Mouse (Mus musculus) right cerebral cortex, postnatal 14 days (tissue): ENCODE data around the gene Tfe3.
A peak's percentile ranks its signal among the peaks of the same experiment; 100 is the strongest.
"Not testable (repeated sequence)": the region's sequence is repeated elsewhere in the genome, so short reads cannot be mapped to it uniquely, and the experiment has no call there.

Experiments
- DNase-seq: peaks from one replicate; pipeline ENCODE4 v3.0.0; 2022

The Tfe3 gene

DNA sequence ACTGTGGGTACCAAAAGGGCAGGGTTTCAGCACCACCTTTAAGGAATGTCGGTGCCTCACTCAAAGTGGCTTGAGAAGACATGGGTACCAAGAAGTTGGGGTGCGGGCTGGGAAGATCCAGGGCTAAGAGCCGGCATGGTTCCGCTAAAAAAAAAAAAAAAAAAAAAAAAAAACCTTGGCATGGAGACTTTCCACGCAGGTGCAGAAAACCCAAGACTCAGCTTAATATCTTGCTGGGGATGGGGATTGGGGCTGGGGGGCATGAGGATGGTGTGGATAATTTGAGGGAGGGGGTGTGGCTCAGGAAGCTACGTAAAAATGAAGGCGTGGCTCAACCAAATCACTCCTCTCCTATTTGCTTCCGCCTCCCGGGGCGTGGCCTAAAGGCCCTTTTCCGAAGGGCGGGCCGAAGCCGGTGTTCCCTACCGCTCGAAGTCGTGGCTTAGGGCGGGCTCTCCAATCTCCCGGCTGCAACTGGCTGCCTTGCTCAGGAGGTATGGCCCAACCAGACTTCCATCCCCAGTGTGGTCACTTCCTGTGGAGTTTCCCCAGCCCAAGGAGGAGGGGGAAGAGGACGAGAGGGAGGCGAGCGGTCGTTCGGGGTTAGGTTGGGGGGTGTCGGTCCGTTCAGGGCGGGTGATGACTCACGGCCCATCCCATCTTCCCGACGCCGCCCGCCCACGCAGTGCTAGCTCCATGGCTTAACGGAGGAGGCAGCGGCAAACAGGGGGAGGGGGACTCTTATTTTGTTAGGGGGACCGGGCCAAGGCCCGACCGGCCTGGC lies at the start of gene Tfe3:
Gene Tfe3 (plus strand): TSS at position 424 of the 784 bp plus-strand sequence.
- peak; percentile 83 for DNase-seq

DNA sequence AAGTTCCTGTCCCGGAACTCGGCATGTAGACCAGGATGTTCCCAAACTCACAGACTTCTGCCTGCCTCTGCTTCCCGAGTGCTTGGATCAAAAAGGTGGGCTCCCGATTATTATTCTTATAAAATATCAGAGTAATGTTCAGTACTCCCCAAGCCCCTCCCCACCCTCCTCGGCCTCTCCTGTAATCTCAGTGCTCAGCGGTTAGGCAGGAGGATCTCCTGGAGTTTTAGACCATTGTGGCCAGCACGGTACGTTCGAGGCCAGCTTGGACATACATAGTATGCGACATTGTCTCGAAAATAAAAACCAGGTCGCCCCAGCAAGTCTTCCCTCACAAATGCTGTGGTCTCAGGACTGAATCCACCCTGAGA lies 48.6 kb upstream of the Tfe3 start:
- not testable (repeated sequence) for DNase-seq

DNA sequence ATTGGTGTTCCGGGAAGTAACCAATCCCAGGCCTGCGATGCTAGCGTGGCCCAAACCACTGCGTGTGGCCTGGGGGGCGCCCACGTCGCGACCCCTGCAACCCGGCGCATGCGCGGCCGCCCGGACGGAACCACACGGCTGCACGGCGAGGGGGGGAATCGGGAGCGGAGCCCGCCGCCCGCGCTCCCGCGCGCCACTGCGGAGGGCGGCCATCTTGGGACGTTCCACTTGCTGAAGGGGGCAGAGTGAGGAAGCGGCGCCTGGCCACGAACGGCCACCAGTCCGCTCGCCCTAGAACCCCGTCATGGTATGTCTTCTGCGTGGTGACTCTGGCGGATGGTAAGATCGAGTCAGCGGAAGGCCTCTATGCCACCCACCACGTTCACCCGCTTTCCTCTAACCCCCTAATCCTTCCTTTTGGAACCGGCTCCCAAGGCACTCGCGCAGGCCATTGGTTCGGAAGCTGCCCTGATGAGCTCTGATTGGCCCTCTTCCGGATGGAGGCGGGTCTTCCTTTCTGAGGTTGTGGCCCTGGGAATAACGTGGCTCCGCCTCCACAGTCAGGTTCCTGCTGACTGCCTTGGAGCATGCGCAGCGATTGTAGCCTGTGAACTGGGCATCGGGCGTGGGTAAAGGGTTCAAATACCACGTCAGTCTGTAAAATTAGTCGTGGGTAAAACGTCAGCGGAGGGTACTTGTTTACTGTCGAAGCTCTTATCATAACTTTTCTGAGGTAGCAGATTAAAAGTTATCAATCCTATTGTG lies 48.0 kb upstream of the Tfe3 start, which contains the start of gene Wdr45:
Gene Wdr45 (plus strand): TSS at position 199 of the 765 bp plus-strand sequence.
- DNase-seq: peak; percentile 84

DNA sequence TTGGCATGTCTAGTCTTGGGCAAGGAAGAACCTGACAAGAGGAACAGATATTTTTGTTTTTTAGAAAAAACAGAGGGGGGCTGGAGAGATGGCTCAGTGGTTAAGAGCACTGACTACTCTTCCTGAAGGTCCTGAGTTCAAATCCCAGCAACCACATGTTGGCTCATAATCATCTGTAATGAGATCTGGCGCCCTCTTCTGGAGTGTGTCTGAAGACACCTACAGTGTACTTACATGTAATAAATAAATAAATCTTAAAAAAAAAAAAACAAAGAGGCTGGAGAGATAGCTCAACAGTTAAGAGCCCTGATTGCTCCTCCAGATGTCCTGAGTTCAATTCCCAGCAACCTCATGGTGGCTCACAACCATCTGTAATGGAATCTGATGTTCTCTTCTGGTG lies 46.3 kb upstream of the Tfe3 start:
- not testable (repeated sequence) for DNase-seq

DNA sequence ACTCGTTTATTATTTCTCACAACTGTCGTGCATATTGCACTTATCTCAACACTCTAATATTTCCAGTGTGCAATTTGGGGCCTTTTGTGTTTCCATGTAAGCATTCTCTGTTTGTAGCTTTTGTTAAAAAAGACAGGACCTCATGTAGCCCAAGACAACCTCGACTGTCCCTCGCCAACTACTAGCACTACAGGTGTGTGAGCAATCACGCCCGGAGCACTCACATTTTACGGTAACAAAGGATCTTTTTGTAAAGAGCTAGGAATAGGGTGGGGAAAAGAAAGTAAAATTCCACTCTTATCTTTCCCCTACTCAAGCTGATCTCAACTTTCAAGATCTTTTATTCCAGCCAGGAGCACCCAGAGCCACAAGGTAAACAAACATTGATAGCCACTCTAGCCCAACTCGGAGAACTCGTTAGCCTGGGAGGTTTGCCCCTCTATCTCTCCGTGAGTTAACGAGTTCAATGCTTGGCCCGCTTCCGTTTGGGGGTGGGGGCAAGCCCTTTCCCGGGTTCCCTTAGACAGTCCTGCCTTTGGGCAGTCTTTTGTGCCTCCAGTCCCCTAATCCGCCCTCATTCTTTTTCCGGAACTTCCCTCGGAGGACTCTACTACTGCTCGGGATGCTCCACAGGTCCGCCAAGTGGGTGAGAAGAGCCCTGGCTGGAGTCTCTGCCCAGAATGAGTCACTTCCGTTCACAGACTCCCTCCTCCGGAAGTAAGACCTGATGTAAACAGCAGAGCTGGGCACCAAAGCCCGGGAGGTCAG lies 40.7 kb upstream of the Tfe3 start, which contains the start of gene Gm45208:
Gene Gm45208 (plus strand): TSS at position 732 of the 768 bp plus-strand sequence.
- peak; percentile 35 for DNase-seq

DNA sequence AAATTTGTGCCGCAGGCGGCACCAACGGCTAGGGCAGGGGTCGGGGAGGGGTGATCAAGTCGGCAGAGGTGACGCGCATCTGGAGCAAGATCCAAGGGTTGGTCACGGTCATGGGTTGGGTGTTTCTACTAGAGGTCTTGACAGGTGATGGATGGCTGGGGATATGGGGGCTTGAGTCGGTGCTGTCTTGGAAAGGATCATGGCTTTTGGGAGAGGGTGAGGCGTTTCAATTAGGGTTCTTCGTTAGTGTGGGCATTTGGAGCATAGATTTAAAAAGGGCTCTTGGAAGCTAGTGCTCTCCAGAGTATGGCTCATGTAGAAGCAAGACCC lies 40.1 kb upstream of the Tfe3 start:
- no peak for DNase-seq

DNA sequence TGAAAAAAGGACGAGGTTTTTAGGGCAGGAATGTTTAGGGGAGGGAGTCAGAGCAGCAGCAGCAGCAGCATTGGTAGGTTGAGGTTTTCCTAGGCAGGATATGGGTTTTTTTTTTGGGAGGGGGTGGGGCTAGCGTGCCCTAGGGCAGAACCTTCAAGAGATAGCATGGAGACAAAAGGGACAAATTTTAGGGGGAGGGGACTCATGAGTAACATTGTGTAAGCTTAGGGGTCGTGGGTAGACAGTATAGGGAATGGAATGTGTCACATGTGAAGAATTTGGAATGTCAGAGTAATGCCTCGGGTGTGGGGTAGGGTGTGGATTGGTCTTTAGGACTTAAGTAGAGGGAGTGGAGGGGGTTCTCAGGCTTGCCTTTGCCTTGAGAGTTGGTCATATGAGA lies 39.7 kb upstream of the Tfe3 start:
- DNase-seq: no peak

DNA sequence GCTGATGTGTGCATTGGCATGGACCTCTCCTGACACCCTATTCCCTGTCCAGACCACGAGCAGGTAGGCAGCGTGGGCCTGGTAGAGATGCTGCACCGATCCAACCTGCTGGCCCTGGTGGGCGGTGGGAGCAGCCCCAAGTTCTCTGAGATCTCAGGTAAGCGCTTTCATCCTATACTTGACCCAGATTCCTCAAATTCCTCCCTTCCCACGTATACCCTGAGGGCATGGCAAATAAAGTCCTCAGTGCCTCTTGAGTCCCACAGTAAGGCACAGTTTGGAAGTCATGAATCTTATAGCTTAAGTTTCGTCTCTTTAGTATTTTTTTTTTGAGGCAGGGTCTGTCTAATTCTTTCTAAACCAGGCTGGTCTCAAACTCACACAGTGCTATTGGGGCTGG lies 38.2 kb upstream of the Tfe3 start:
- no peak for DNase-seq

DNA sequence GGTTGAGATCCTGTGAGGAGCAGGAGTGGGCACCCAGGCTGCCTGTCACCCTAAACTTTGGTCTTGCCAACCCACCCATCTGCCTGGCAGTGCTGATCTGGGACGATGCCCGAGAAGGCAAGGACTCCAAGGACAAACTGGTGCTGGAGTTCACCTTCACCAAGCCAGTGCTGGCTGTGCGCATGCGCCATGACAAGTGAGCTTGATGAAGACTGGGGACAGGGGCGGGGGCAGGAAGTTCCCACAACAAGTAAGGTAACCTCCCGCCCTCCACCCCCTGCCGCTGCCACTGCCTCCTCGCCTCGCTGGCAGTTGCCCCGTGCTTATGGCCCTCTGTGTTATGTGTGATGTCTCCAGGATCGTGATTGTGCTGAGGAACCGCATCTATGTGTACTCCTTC lies 36.5 kb upstream of the Tfe3 start:
- no peak for DNase-seq

DNA sequence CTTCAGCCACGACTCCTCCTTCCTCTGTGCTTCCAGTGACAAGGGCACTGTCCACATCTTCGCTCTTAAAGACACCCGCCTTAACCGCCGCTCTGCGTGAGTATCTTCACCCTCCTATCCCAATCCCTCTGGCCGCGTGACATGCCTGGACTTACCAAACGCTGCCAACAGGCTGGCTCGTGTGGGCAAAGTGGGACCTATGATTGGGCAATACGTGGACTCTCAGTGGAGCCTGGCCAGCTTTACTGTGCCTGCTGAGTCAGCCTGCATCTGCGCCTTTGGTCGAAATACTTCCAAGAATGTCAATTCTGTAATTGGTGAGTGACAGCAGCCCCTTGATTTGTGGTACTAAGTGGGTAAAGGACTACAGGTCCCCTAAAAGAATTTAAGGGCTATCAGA lies 35.2 kb upstream of the Tfe3 start:
- DNase-seq: no peak

DNA sequence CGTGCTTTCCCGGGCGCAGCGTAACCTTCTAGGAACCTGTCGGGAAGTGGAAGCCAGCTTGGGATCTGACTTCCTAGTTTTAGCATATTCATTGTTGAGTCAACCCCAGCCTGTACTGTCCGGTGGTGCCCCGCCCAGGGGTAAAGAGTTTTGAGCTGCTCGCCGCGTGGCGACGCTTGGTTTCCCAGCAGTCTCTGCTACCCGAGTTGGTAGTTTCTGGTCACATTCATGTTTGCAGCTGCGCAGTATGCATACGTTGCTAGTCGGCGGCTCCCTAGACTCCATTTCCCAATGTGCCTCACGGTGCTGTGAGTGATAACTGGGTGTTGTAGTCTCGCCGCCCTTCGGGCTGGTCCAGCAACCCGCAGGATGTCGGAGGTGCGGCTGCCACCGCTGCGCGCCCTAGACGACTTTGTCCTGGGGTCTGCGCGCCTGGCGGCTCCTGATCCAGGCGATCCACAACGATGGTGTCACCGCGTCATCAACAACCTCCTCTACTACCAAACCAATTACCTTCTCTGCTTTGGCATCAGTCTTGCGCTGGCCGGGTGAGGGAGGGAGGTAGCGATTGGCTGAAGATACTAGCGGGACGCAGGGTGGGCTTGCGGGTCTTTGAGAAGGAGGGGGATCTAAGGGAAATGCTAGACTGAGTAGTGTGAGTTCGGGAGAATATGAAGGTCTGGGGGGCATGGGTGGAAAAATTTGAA lies 34.0 kb upstream of the Tfe3 start, which contains the start of gene Praf2:
Gene Praf2 (plus strand): TSS at position 225 of the 707 bp plus-strand sequence.
- peak; percentile 67 for DNase-seq

DNA sequence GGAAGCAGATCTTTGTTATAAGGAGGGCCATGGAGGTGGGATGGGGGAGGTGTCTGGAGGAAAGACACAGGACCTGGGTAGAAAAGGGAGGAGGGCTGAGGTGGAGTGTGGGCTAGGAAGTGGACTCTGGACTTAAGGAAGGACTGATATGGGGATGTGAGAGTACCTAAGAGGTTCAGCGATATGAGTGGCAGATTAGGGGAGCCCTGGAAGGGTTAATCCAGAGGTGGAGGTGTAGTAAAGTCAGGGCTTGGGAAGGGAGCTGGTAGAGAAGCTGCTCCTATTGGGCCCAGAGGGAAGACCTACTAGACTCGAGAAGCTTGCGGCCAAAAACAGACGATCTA lies 33.5 kb upstream of the Tfe3 start:
- DNase-seq: no peak

DNA sequence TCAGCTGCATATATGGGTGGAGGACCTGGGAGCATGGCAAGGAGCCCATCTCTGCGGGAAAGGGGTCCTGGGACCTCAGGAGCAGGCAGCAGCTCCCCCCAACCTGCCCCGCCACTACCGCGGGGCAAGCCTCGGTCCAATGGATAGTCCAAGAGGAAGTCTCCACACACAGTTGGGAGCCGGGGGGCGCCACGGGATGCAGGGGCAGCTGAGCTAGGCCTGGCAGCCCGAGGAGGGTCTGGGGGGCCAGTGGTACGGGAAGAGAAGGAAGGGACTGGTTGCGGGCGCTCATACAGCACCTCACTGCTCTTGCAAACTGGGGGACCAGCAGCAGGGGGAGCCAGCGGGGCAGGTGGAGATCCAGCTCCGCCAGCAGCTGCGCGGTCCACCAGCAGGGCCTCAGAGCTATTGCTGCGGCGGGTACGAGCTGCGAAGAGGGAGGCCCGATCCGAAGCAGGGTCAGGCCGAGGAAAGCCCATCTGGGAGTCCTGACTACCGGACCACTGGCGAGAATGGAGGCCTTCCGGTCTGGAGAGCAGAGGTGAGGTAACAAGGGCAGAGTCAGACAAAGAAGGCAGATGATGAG lies 28.7 kb upstream of the Tfe3 start:
- DNase-seq: peak; percentile 73

DNA sequence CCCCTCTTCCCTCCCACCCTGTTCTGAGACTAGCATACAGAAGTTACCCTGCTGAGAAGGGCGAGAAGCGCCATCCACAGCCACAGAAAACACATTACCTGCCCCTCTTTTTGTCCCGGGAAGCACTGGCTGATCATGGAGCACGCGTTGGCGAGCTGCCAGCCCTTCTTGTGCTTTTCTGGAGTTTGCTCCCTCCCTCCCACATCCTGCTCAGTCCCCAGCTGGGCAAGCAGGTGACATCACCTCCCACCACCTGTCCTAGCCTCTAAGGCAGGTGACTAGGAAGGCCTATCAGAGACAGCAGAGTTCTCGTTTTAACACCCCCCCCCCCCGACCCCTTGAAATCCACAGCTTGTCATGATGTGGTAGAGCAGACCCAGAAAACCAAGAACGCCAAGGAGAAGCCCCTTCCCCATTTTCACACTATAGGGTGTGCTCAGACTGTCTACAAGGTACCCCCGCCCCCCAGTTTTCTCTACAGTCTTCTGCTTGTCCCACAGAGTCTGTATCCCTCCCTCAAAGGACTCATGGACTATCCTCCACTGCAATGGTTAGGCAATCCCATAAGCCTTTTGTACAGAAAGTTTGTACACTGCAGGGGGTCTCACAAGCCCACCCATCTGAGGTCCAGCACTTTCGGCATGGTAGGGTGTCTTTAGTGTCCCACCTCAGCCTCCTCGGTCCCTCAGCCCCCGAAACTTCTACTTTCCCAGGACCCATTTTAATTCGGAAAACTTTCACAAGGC lies 22.9 kb upstream of the Tfe3 start:
- peak; percentile 49 for DNase-seq

DNA sequence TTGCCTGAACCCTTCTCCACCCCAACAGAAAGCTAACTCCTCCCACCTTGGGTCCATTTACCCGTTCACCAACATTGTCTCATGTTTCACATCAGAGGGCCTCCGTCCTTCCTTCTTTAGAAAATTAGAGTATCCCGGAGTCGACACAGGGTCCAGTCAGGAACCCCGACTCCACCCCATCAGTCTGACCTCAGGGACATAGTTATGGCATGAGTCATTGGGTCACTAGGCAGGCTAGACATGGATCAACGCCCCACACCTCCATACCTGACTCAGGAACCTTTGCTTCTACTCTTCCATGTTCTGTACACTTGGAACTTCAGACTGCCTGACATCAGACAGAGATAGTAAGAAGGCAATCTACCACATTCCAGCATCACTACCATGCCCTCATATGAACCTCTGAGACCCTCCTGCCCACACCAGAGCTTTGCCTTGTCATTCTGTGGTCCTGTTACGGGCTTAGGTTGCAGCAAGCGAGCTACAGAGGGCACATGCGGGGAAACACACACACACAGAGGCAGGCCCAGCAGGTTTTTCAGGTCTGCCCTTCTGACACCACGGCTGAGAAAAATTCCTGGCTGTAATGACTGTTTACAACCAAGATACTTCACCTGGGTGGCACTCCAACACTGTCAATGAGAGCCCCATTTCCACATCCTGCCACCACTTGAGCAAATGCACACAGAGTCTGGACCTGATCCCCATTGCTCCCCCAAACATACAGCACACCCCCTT lies 22.1 kb upstream of the Tfe3 start:
- DNase-seq: no peak

DNA sequence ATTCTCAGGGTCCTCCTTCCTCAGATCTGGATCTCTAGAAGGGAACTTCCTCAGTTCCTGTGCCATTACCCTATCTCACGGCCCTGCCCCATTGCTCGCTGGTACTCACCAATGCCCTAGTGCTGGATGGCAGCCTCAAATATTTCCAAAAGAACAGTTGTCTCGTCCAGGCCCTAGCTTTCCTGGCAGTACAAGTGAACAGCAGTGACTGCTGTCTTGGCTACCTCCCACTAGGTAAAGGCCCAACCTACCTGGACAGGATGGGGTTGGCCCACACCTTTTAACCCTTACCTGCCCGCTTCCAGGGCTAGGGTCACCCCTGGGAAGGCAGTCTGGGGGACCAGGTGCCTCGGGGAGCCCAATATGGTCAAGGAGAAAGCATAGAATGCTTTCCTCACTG lies 21.3 kb upstream of the Tfe3 start:
- no peak for DNase-seq

DNA sequence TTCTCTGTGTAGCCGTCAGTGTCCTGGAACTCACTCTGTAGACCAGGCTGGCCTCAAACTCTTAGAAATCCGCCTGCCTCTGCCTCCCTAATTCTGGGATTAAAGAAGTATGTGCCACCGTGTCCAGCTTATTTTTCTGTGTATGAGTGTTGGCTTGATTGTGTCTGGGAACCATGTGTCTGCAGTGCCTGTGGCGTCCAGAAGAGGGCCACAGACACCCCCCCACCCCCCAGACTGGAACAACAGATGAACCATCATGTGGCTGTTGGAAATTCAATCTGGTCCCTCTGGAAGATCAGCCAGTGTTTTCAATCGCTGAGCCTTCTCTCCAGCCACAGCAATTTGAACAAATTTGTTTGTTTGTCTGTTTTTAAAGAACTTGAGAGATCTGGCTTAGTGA lies 18.9 kb upstream of the Tfe3 start:
- DNase-seq: no peak

DNA sequence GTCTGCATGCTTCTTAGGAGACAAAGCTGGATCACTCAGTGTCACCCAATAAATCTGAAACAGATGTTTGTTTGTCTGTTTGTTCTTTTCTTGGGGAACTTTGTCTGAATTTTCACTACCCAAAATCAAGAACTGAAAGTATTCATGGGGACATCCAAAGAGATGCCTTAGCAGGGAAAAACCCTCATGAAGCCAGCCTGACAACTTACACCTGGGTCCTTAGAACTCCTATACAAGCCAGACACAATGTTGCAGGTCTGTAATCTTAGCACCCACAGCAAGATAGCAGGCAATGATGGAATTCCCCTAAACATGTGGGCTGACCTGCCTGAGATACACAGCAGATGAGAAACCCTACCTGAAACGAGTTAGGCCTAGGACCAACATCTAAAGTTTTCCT lies 17.4 kb upstream of the Tfe3 start:
- no peak for DNase-seq

DNA sequence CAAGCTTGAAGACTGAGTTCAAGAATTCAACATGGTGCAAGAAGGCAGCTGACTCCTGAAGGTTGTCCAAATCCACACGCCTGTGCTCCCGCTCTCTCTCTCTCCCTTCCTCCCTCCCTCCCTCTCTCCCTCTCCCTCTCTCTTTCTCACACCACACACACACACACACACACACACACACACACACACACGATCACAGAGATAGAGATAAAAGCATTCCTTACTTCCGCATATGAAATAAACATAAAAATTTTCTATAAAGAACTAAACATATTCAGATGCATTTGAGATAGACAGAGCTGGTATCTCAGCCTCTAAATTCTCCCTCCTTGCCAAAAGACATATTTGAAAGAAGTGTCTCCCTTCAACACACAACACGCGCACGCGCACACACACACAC lies 16.9 kb upstream of the Tfe3 start:
- no peak for DNase-seq

DNA sequence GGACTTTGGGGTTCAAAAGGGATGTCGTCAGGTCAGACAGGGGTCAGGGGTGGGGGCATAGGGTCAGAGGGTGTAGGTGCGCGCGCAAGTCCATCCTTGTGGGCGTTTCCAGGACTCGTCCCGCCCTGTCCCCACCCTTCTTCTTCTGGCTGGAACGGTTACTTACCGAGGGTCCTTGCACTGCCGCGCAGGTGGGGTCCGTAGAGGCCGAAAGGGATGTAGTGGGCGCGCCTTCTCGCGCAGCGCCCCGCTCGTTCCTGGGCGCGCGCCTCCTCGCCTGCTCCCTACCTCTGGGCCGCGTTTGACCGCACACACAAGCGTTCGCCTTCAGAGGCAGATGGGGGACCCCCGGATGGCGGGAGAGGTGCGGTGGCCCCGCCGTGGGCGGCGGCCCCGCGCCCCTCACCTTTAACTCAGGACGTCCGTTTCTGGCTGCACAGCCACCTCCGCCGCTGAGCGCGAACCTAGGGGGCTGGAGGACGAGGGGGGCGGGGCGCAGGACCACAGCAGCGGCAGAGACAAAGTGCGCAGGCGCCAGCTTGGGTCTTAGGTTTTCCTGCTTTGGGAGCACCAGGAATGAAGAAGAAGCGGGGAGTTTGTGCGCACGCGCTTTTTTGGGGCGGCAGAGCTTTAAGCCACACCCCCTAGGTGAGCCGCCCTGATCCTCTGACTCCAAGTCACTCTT lies 11.8 kb upstream of the Tfe3 start, which contains the start of gene Ccdc120:
Gene Ccdc120 (minus strand): TSS at position 474 of the 685 bp plus-strand sequence.
- peak; percentile 75 for DNase-seq
